Mouse (Mus musculus) CH12.LX (cell line): ENCODE measurements around the gene Mctp2. TPM values are rescaled to one million over a fixed set of nuclear protein-coding genes. Genes with fewer than 3 reads are reported as not detected.

Experiments used
- DNase-seq: peaks from one replicate; pipeline ENCODE4 v3.0.0-alpha.2; 2013; ENCODE audit errors: extremely low read depth
- H3K27ac ChIP-seq: 2 replicates; pipeline ENCODE4 v1.5.1; 2012; ENCODE audit warnings: low read depth, mild to moderate bottlenecking, control low read depth, moderate library complexity; ENCODE audit not compliant: insufficient read depth
- H3K27me3 ChIP-seq: replicated peaks from 2 replicates; pipeline ENCODE3; 2012; ENCODE audit warnings: inconsistent platforms
- H3K36me3 ChIP-seq, 2 experiments: replicated peaks in 1 of 2; 2 replicates each; pipeline versions ENCODE3 to v1.6.1; 2012; ENCODE audit warnings: inconsistent platforms in 1 of 2, low read length in 1 of 2, mild to moderate bottlenecking in 1 of 2, mixed read lengths in 1 of 2, moderate library complexity in 1 of 2; ENCODE audit not compliant: control insufficient read depth in 1 of 2, insufficient read depth in 1 of 2
- H3K4me1 ChIP-seq, 2 experiments: 2 replicates each; pipeline ENCODE4 v1.6.1; 2012; ENCODE audit warnings: inconsistent platforms in 1 of 2, moderate library complexity in 1 of 2; ENCODE audit not compliant: insufficient read depth in 2 of 2, control insufficient read depth in 1 of 2
- H3K4me2 ChIP-seq: 2 replicates; pipeline ENCODE4 v1.6.1; 2012; ENCODE audit warnings: low read depth, mild to moderate bottlenecking, control low read depth; ENCODE audit not compliant: poor library complexity, insufficient read depth, severe bottlenecking
- H3K4me3 ChIP-seq, 3 experiments: fragments of 150-350 bp in 1 of 3; sonication (generic) in 1 of 3; replicated peaks in 1 of 3; 2 replicates each; pipeline versions ENCODE3 to v1.5.1; 2011 to 2012; ENCODE audit warnings: low read depth in 2 of 3, low read length in 2 of 3, mild to moderate bottlenecking in 2 of 3, moderate library complexity in 2 of 3, control low read depth in 1 of 3, improper control_type of control experiment in 1 of 3, inconsistent platforms in 1 of 3, mixed read lengths in 1 of 3; ENCODE audit not compliant: poor library complexity in 1 of 3
- H3K79me2 ChIP-seq: replicated peaks from 2 replicates; pipeline ENCODE4 v1.6.1; 2012; ENCODE audit warnings: mild to moderate bottlenecking, moderate library complexity; ENCODE audit not compliant: control insufficient read depth, poor library complexity, insufficient read depth, severe bottlenecking; ENCODE audit errors: extremely low read depth
- H3K9ac ChIP-seq: 2 replicates; pipeline ENCODE4 v1.6.1; 2012; ENCODE audit warnings: low read depth, mild to moderate bottlenecking, control low read depth, moderate library complexity; ENCODE audit not compliant: insufficient read depth
- H3K9me3 ChIP-seq: replicated peaks from 2 replicates; pipeline ENCODE3; 2012; ENCODE audit warnings: low read length, inconsistent platforms, mixed read lengths
- CHD1 ChIP-seq: IDR thresholded peaks from 2 replicates; pipeline ENCODE4 v1.6.1; 2012; ENCODE audit warnings: low read depth, low read length, improper control_type of control experiment, inconsistent platforms
- CHD2 ChIP-seq: IDR thresholded peaks from 2 replicates; pipeline ENCODE4 v1.6.1; 2011; ENCODE audit warnings: low read length, improper control_type of control experiment
- CTCF ChIP-seq, 2 experiments: IDR thresholded peaks in 1 of 2; conservative IDR thresholded peaks in 1 of 2; 2 replicates each; pipeline ENCODE4 v1.5.1; 2011 to 2012; ENCODE audit warnings: low read depth in 2 of 2, low read length in 2 of 2, improper control_type of control experiment in 1 of 2, inconsistent platforms in 1 of 2, mild to moderate bottlenecking in 1 of 2, moderate library complexity in 1 of 2
- E2F4 ChIP-seq: IDR thresholded peaks from 2 replicates; pipeline ENCODE4 v1.6.1; 2011; ENCODE audit warnings: low read depth, low read length, improper control_type of control experiment; ENCODE audit not compliant: insufficient replicate concordance
- EP300 ChIP-seq: IDR thresholded peaks from 2 replicates; pipeline ENCODE4 v1.6.1; 2011; ENCODE audit warnings: low read length, improper control_type of control experiment
- ETS1 ChIP-seq: conservative IDR thresholded peaks from 2 replicates; pipeline ENCODE4 v1.6.1; 2012; ENCODE audit warnings: low read depth, mild to moderate bottlenecking, inconsistent platforms, low read length, improper control_type of control experiment, moderate library complexity
- GABPA ChIP-seq: IDR thresholded peaks from 2 replicates; pipeline ENCODE4 v1.6.1; 2012; ENCODE audit warnings: low read depth, low read length, improper control_type of control experiment, inconsistent platforms; ENCODE audit not compliant: insufficient replicate concordance
- HCFC1 ChIP-seq: IDR thresholded peaks from 2 replicates; pipeline ENCODE4 v1.6.1; 2012; ENCODE audit warnings: low read depth, mild to moderate bottlenecking, inconsistent platforms, low read length, improper control_type of control experiment
- JUND ChIP-seq: conservative IDR thresholded peaks from 2 replicates; pipeline ENCODE4 v1.6.1; 2011; ENCODE audit warnings: low read depth, low read length, improper control_type of control experiment
- KAT2A ChIP-seq: IDR thresholded peaks from 2 replicates; pipeline ENCODE4 v1.6.1; 2012; ENCODE audit warnings: low read length, improper control_type of control experiment, inconsistent platforms; ENCODE audit not compliant: insufficient replicate concordance
- MAX ChIP-seq: IDR thresholded peaks from 2 replicates; pipeline ENCODE4 v1.6.1; 2011; ENCODE audit warnings: low read length, improper control_type of control experiment
- MAZ ChIP-seq: IDR thresholded peaks from 2 replicates; pipeline ENCODE4 v1.6.1; 2012; ENCODE audit warnings: low read depth, mild to moderate bottlenecking, inconsistent platforms, low read length, improper control_type of control experiment, moderate library complexity
- MEF2A ChIP-seq: IDR thresholded peaks from 2 replicates; pipeline ENCODE4 v1.6.1; 2014; ENCODE audit warnings: low read depth, mild to moderate bottlenecking, inconsistent platforms, low read length, improper control_type of control experiment, borderline replicate concordance
- MXI1 ChIP-seq: IDR thresholded peaks from 2 replicates; pipeline ENCODE4 v1.6.1; 2011; ENCODE audit warnings: mild to moderate bottlenecking, low read depth, low read length, improper control_type of control experiment
- MYC ChIP-seq: IDR thresholded peaks from 2 replicates; pipeline ENCODE4 v1.6.1; 2011; ENCODE audit warnings: low read depth, mild to moderate bottlenecking, improper control_type of control experiment, low read length
- NRF1 ChIP-seq: IDR thresholded peaks from 2 replicates; pipeline ENCODE4 v1.6.1; 2014; ENCODE audit warnings: low read depth, mild to moderate bottlenecking, inconsistent platforms, low read length, improper control_type of control experiment, moderate library complexity
- PAX5 ChIP-seq: IDR thresholded peaks from 2 replicates; pipeline ENCODE4 v1.6.1; 2012; ENCODE audit warnings: low read length, inconsistent platforms, mixed read lengths
- UBTF ChIP-seq: IDR thresholded peaks from 2 replicates; pipeline ENCODE4 v1.6.1; 2012; ENCODE audit warnings: low read depth, mild to moderate bottlenecking, inconsistent platforms, low read length, improper control_type of control experiment, moderate library complexity
- USF1 ChIP-seq: IDR thresholded peaks from 2 replicates; pipeline ENCODE4 v1.6.1; 2014; ENCODE audit warnings: low read depth, mild to moderate bottlenecking, inconsistent platforms, low read length, improper control_type of control experiment
- USF2 ChIP-seq: conservative IDR thresholded peaks from 2 replicates; pipeline ENCODE4 v1.6.1; 2011; ENCODE audit warnings: low read depth, low read length, improper control_type of control experiment
- ZMIZ1 ChIP-seq: IDR thresholded peaks from 2 replicates; pipeline ENCODE4 v1.6.1; 2012; ENCODE audit warnings: low read depth, mild to moderate bottlenecking, inconsistent platforms, low read length, improper control_type of control experiment
- dilution Hi-C: fragments of 300-500 bp; cut with MboI; formaldehyde crosslinking; loops from 2 replicates; pipeline ENCODE4 v1.14.3; 2020; ENCODE audit warnings: low sequenced_read_pairs; ENCODE audit not compliant: extremely low pct_unique_long_range_greater_than_20kb, extremely low pct_ligation_motif_present
- in situ Hi-C: fragments of 300-500 bp; cut with MboI; formaldehyde crosslinking; loops from 3 replicates; pipeline ENCODE4 v1.14.3; 2019; ENCODE audit warnings: low sequenced_read_pairs, low pct_ligation_motif_present, low pct_unique_long_range_greater_than_20kb, mixed read lengths
- polyA plus RNA-seq: library from polyadenylated mRNA; unstranded; fragments of >175 nt; gene quantifications from 2 replicates; pipeline ENCODE4 v1.2.1, GENCODE M21; 2012; ENCODE audit warnings: low read depth; ENCODE audit not compliant: insufficient read length
- total RNA-seq, 2 experiments: library from RNA; depleted of rRNA; stranded (reverse); fragments of 300-350 nt in 1 of 2; fragments of >200 nt in 1 of 2; gene quantifications; 2 replicates each; pipeline ENCODE4 v1.2.3; 2012 to 2014

The Mctp2 gene
- total and polyA plus RNA-seq, 3 experiments, result 0.23 to 0.48 (median 0.38) TPM

DNA sequence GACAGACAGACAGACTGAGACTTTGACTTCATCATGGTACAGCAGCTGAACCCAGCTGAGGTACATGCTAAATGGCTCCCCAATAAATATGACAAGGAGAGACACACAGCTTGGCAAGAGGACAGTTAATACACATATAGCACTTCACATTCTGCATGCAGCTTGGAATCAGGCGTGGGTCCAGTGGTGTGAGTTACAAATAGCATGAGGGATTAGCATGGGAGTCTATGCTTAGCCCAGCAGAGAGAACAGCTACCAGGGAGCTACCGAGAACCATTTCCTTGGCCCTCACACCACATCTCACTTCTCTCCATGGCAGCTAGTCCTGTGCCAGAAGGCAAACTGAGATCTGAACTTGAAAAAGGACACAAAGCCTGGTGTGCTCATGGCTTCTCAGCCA, 137.1 kb downstream of the Mctp2 start:
- H3K36me3 ChIP-seq, result no peaks in the 10 kb centered on the region
- no peak for DNase-seq
- H3K27me3 ChIP-seq, result no peaks in the 10 kb centered on the region
- no peaks in the 10 kb centered on the region for H3K9me3 ChIP-seq
- no peak overlapping the region for H3K4me3 ChIP-seq
- no peak overlapping the region for H3K27ac ChIP-seq
- H3K79me2 ChIP-seq, result no peaks in the 10 kb centered on the region
- H3K4me1 ChIP-seq, result no peaks in the 10 kb centered on the region
- no peak overlapping the region for H3K9ac ChIP-seq
- in situ Hi-C loops (no loop called here), dilution Hi-C loops (no loop called here)
- H3K4me2 ChIP-seq, result no peak overlapping the region
- TF ChIP-seq MYC (no peak), E2F4 (no peak), MAX (no peak), ETS1 (no peak), EP300 (no peak), JUND (no peak), HCFC1 (no peak), NRF1 (no peak), CHD2 (no peak), GABPA (no peak), MEF2A (no peak), MXI1 (no peak), UBTF (no peak), USF1 (no peak)

GRCm38 (mm10) chr7:72165726-72166701, 140.4 kb downstream of the Mctp2 start:
- no peak overlapping the region for H3K4me2 ChIP-seq
- dilution Hi-C loops (no loop called here), in situ Hi-C loops (no loop called here)
- H3K27ac ChIP-seq, result no peak overlapping the region
- no peaks in the 10 kb centered on the region for H3K27me3 ChIP-seq
- no peaks in the 10 kb centered on the region for H3K9me3 ChIP-seq
- no peaks in the 10 kb centered on the region for H3K79me2 ChIP-seq
- DNase-seq, result no peak
- no peaks in the 10 kb centered on the region for H3K36me3 ChIP-seq
- no peaks in the 10 kb centered on the region for H3K4me1 ChIP-seq
- H3K4me3 ChIP-seq, result no peak overlapping the region
- TF ChIP-seq CHD2 (no peak), CTCF (conservative IDR thresholded peaks at IDR 0.05 in 1 of 2, IDR thresholded peaks at IDR 0.05 in 1 of 2; ENCODE audit: low read depth in 2 of 2, low read length in 2 of 2) (no peak), CHD1 (no peak), USF2 (no peak), KAT2A (no peak), HCFC1 (no peak), MAX (no peak), PAX5 (no peak), MEF2A (no peak), USF1 (no peak), ZMIZ1 (no peak), JUND (no peak), MAZ (no peak)
- H3K9ac ChIP-seq, result no peak overlapping the region
